In genomic region chr14:51090921-51091900, GRCm38 (mm10) we compare ENCODE assay signal across 8 mouse cellular contexts. TPM values are rescaled to one million over a fixed set of nuclear protein-coding genes. Genes with fewer than 3 reads are reported as not detected.
A peak's percentile ranks its signal among the peaks of the same experiment; 100 is the strongest.
DNase-seq lines count a peak whose midpoint lies in the region; ATAC-seq lines count a peak whose summit lies in the region.

TSS of gene Rnase4 (plus strand) at chr14:51091077.
TSS of gene Ang (plus strand) at chr14:51091150.

- peaks cover 14% of the 10 kb centered on the region for H3K27me3 ChIP-seq in erythroblast, embryonic 14.5 days (ENCODE audit: control insufficient read depth)
- H3K27me3 ChIP-seq in forebrain, embryonic 15.5 days = no peaks in the 10 kb centered on the region
- no peaks in the 10 kb centered on the region for H3K27me3 ChIP-seq in limb, embryonic 10.5 days (ENCODE audit: low read depth, poor library complexity, severe bottlenecking)
- no peaks in the 10 kb centered on the region for H3K27me3 ChIP-seq in stomach, embryonic 14.5 days (ENCODE audit: control insufficient read depth, insufficient read depth, low read length)

- H3K4me1 ChIP-seq in erythroblast, embryonic 14.5 days (ENCODE audit: control insufficient read depth) = peaks cover 46% of the 10 kb centered on the region
- peaks cover 19% of the 10 kb centered on the region for H3K4me1 ChIP-seq in forebrain, embryonic 15.5 days
- H3K4me1 ChIP-seq in limb, embryonic 10.5 days = no peaks in the 10 kb centered on the region
- H3K4me1 ChIP-seq in stomach, embryonic 14.5 days (ENCODE audit: control insufficient read depth, insufficient read depth, low read length) = 0 out of 2 replicates have a peak, but pooled peaks cover 7% of the 10 kb centered on the region

- peak within 1 kb of the TSS; percentile 52 for H3K9ac ChIP-seq in forebrain, embryonic 15.5 days (replicated peaks)
- peak within 1 kb of the TSS; percentile 60 for H3K9ac ChIP-seq in stomach, embryonic 14.5 days (replicated peaks; ENCODE audit: low read depth, low read length)

- peak within 1 kb of the TSS; percentile 80 for H3K4me3 ChIP-seq in erythroblast, embryonic 14.5 days (replicated peaks)
- H3K4me3 ChIP-seq in forebrain, embryonic 15.5 days = peak within 1 kb of the TSS; percentile 72
- H3K4me3 ChIP-seq in limb, embryonic 10.5 days = peak within 1 kb of the TSS; percentile 80
- H3K4me3 ChIP-seq in stomach, embryonic 14.5 days (ENCODE audit: low read depth, low read length) = peak within 1 kb of the TSS; percentile 52

- H3K27ac ChIP-seq in forebrain, embryonic 15.5 days (replicated peaks) = peak within 1 kb of the TSS; percentile 77
- peak within 1 kb of the TSS; percentile 86 for H3K27ac ChIP-seq in limb, embryonic 10.5 days
- H3K27ac ChIP-seq in stomach, embryonic 14.5 days (ENCODE audit: low read length) = peak within 1 kb of the TSS; percentile 87

- no peak for ATAC-seq in erythroblast, adult 5-6 weeks (replicated peaks; ENCODE audit: low FRiP score, poor library complexity, severe bottlenecking)
- peak; percentile 7 for ATAC-seq in forebrain, embryonic 15.5 days (replicated peaks)
- ATAC-seq in stomach, embryonic 14.5 days (ENCODE audit: insufficient number of reproducible peaks, insufficient read depth, low FRiP score, low read depth) = peak; percentile 47; the same call in 1 of the 2 replicates

- no peaks in the 10 kb centered on the region for H3K9me3 ChIP-seq in erythroblast, embryonic 14.5 days (ENCODE audit: control insufficient read depth, low read length)
- no peaks in the 10 kb centered on the region for H3K9me3 ChIP-seq in forebrain, embryonic 15.5 days
- H3K9me3 ChIP-seq in limb, embryonic 10.5 days (replicated peaks) = no peaks in the 10 kb centered on the region
- H3K9me3 ChIP-seq in stomach, embryonic 14.5 days (ENCODE audit: control insufficient read depth, low read depth, low read length) = no peaks in the 10 kb centered on the region

- H3K36me3 ChIP-seq in erythroblast, embryonic 14.5 days (ENCODE audit: control insufficient read depth) = no peaks in the 10 kb centered on the region
- no peaks in the 10 kb centered on the region for H3K36me3 ChIP-seq in forebrain, embryonic 15.5 days
- H3K36me3 ChIP-seq in limb, embryonic 10.5 days = no peaks in the 10 kb centered on the region
- no peaks in the 10 kb centered on the region for H3K36me3 ChIP-seq in stomach, embryonic 14.5 days (ENCODE audit: control insufficient read depth, insufficient read depth, low read length)

- peak within 1 kb of the TSS; percentile 79 for H3K4me2 ChIP-seq in forebrain, embryonic 15.5 days (replicated peaks)
- peak within 1 kb of the TSS; percentile 63 for H3K4me2 ChIP-seq in stomach, embryonic 14.5 days (replicated peaks; ENCODE audit: low read depth, low read length)

- DNase-seq in brain, adult 2 months (ENCODE audit: low read depth, low spot score) = peak; percentile 36
- peak; percentile 68 for DNase-seq in heart, postnatal 4 days
- DNase-seq in limb, embryonic 10.5 days (ENCODE audit: low spot score) = peak; percentile 70
- DNase-seq in mesoderm, embryonic 11.5 days (ENCODE audit: low read depth, low spot score) = peak; percentile 68

- 7% methylated on average over 33 of the region's 33 CpGs for WGBS in forebrain, embryonic 15.5 days
- 10% methylated on average over 33 of the region's 33 CpGs for WGBS in limb, embryonic 10.5 days
- WGBS in stomach, embryonic 14.5 days = 7% methylated on average over 33 of the region's 33 CpGs

RNA-seq across cellular contexts. Expression of gene Rnase4, which starts in this region (rescaled TPM):
- 0.03 TPM in 1 of 2 replicates, not detected in the other for polyA plus RNA-seq in erythroblast, embryonic 14.5 days (2012)
- total RNA-seq in erythroblast, adult 5-6 weeks (2015; ENCODE audit: low replicate concordance) = 7.5 and 20.6 TPM in 2 replicates
- total RNA-seq in erythroblast, adult 5-6 weeks (2017; ENCODE audit: low replicate concordance) = 5.6 and 7.5 TPM in 2 replicates
- polyA plus RNA-seq in forebrain, embryonic 15.5 days (2015; fragmentation: Nextera tagmentation; extraction: Ambion mirVana) = 8.9 and 10.0 TPM in 2 replicates
- 10 to 100 TPM; 30.4 to 31.7 TPM for total RNA-seq in heart, postnatal 4 days (2021)
- 5.1 and 6.6 TPM in 2 replicates for polyA plus RNA-seq in limb, embryonic 10.5 days (2016; fragmentation: Nextera tagmentation; extraction: Ambion mirVana)
- polyA plus RNA-seq in stomach, embryonic 14.5 days (2014; fragmentation: Nextera tagmentation; extraction: Ambion mirVana) = 60.3 and 72.3 TPM in 2 replicates

RNA-seq across cellular contexts. Expression of gene Ang, which starts in this region (rescaled TPM):
- polyA plus RNA-seq in erythroblast, embryonic 14.5 days (2012) = not detected in 2 replicates
- 1.9 TPM in 1 of 2 replicates, not detected in the other for total RNA-seq in erythroblast, adult 5-6 weeks (2015; ENCODE audit: low replicate concordance)
- 1.3 TPM in 1 of 2 replicates, not detected in the other for total RNA-seq in erythroblast, adult 5-6 weeks (2017; ENCODE audit: low replicate concordance)
- polyA plus RNA-seq in forebrain, embryonic 15.5 days (2015; fragmentation: Nextera tagmentation; extraction: Ambion mirVana) = 2.6 and 3.8 TPM in 2 replicates
- 1 to 10 TPM; 2.2 to 3.3 TPM for total RNA-seq in heart, postnatal 4 days (2021)
- polyA plus RNA-seq in limb, embryonic 10.5 days (2016; fragmentation: Nextera tagmentation; extraction: Ambion mirVana) = 1.5 and 1.8 TPM in 2 replicates
- polyA plus RNA-seq in stomach, embryonic 14.5 days (2014; fragmentation: Nextera tagmentation; extraction: Ambion mirVana) = 11.6 and 16.5 TPM in 2 replicates
